Mouse (Mus musculus) CD4-positive helper T cell, adult 2 months (primary cell): ENCODE results near the gene B4gat1.
"Not testable (repeated sequence)": the region's sequence is repeated elsewhere in the genome, so short reads cannot be mapped to it uniquely, and the experiment has no call there.

Source experiments
- DNase-seq: peaks from one replicate; pipeline ENCODE4 v3.0.0-alpha.2; 2012; ENCODE audit warnings: low read depth, missing footprints, low spot score

Gene B4gat1

GRCm38 (mm10) chr19:5038709-5039156 lies at the start of gene B4gat1, which contains the start of gene AC124502.3:
Gene B4gat1, plus strand, starts transcription at chr19:5038826.
Gene AC124502.3, plus strand, starts transcription at chr19:5038891.
- peak; percentile 91 for DNase-seq

DNA sequence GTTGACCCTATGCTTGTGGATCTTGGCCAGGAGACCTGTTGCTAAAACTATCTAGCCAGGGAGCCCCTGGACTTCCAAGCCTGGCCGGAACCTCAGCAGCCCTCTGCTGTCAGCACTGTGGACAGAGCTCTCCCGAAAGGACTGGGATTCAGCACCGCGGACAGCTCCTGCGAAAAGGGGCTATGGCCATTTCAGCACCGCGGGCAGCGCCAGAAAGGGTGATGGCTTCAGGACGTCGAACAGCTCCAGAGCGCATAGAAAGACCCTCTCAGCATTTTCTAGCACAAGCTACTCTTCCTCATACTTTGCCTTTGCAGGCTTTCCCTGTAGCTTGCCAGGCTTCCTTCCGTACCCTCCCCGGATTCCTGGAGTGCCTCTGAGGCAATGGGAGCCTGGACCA lies 49.6 kb upstream of the B4gat1 start:
- peak; percentile 68 for DNase-seq

- DNase-seq = no peak
Measured at GRCm38 (mm10) chr19:4989434-4990255, 49.0 kb upstream of the B4gat1 start.

DNA sequence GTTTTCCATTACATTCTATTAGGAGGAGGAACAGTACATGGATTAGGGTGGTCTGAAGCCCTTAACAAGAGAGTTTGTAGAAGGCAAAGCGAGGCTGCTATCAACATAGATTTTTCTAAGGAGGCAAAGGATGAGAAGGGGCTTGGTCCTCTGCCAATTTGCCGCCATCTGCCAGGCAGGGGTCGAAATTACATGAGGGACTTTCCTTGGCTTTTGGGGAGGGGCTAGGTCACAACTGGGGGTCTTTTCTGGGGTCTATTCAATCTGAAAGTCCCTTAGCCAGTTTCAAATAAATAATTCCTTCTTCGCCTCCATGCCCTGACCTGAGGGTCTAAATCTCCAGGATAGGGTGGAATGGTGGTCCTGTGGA lies 48.4 kb upstream of the B4gat1 start, which contains the start of gene Npas4:
Gene Npas4, minus strand, starts transcription at position 61 of the 370 bp plus-strand sequence.
- no peak for DNase-seq

DNA sequence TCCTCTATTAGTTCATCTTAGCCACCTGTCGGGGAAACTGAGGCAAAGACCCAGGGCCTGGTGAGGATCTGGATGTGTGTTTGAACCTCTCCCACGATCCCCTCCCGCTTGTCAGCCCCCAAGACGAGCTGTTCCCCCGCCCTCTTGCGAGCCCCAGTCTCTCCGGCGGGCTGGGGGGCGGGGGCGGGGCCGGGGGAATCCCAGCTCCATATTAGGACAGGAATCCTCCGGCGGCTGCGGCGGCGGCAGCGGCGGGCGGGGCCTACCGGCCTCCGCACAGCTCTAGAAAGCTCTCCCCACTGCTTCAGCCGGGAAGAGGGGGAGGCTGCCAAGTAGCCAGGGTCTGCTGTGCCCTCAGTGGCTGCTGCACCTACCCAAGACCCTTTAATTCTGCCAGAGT lies 47.9 kb upstream of the B4gat1 start:
- DNase-seq = no peak

DNA sequence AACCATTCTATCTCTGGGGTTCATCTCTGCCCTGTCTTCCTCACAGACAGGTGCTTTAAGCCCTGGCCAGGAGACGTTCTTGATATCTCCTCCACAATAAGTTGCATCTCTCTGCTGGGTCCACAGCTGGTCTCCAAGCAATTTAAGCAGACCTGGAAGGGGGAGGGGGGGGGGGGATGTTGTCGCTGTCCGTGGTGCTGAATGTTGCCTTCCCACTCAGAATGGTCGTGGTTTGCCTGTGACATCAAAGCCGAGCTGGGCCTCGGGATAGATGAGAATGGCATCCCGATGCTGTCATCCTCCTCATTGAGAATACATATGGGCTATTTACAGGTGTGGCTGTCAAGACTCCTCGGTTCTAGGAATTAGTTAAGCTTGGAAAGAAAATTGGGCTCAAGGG lies 46.3 kb upstream of the B4gat1 start:
- no peak for DNase-seq

DNA sequence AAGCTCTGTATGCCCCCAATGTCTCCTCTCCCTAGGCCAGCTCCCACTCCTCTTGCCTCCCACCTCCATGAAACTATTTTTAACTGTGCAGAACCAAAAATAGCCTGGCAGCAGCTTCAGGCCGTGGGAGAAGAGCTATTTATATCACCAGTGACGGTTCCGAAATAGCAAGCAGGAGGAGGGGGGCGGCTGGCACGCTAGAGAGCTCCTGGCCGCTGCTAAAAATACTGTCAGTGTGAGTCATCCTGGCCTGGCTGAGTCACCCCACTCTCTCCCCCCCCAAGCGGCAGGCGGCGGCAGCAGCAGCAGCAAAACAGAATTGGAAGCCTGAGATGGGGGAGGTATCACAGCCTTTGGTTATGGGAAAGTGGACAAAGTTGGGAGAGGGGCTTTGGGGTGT lies 45.7 kb upstream of the B4gat1 start:
- peak; percentile 61 for DNase-seq

GRCm38 (mm10) chr19:4994043-4994442 lies 44.6 kb upstream of the B4gat1 start:
- DNase-seq = peak; percentile 49

DNA sequence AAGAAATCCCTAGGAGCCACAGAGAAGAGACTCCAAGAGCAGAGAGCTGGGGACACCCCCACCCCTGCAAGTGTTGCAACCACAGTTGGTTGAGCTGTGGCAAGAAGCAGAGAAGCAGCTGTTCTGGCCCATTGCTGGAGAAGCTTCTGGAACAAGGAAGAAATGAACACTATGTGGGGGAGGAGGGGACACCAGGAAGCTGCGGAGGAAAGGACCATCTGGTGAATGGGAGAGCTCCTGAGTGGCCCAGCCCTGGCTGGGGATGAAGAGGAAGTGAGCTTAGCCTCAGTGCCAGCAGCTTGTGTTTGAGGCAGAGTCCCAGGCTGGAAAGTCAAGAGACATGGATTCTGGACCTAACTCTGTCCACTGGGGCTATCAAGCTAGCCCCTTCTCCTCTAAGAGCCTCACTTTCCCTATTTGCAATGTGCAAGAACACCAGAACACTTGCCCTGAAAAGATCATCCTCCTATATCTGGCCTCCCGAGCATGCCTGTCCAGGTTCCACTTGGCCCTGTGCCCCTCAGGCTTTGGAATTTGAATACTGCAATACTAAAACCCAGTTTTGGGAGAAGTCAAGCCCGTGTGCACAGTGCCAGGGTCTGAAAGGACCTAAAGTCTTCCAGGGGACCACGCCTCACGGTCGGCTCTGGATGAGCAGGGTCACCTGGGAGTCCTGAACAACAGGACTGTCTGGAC lies 39.0 kb upstream of the B4gat1 start:
- DNase-seq = no peak

DNA sequence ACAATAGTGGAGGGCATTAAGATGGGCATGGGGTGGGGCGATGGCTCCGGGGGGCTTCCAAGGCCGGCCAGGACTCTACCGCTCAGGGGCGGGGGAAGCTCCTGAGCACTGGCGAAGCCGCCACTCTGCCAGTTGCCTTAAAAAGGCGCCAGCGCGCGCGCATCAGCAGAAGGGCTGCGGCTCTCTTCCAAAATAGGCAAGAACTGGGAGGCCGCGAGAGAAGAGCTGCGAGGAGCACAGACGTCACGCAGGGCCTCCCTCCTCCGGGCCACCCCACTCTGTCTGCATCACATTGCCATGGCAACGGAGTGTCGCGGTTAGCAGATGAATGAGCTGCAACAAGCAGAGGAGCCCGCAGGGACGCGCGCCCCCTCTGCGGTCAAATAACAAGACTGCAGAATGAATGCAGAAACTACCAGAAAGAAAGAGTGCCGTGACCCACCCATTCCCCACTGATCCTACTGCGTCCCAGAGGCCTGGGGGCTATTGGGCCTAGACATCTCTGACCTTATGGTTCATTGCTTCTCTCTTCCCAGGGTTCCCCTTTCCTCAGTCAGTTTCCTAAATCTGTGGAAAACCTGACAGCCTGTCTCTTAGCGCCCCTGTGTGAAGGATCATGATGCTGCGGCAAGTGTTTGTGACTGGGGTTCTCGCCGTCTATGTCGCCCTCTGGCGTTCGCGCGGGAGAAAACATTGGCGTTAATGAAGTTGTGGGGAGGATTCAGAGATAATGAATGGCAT lies 36.8 kb upstream of the B4gat1 start:
- DNase-seq = peak; percentile 91

- not testable (repeated sequence) for DNase-seq
Measured at GRCm38 (mm10) chr19:5003644-5004043, 35.0 kb upstream of the B4gat1 start.

GRCm38 (mm10) chr19:5004925-5005324 lies 33.7 kb upstream of the B4gat1 start:
- DNase-seq = no peak

GRCm38 (mm10) chr19:5013138-5013537 lies 25.5 kb upstream of the B4gat1 start:
- no peak for DNase-seq

DNA sequence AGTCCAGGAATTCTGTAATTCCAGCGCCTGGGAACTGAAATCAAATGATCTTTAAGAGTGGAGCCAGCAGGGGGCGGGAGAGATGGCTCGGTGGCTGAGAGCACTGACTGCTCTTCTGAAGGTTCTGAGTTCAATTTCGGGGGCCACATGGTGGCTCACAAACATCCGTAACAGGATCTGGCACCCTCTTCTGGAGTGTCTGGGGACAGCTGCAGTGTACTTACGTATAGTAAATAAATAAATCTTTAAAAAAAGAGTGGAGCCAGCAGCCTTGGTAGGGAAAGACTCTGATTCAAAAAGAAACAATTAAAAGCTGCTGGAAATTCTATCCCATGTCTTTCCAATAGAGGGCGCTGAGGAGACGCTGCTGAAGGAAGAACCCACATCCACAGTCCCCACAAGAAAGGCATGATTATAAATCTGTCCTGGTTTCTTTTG lies 23.6 kb upstream of the B4gat1 start:
- peak; percentile 68 for DNase-seq

- DNase-seq = no peak
Measured at GRCm38 (mm10) chr19:5016221-5016742, 22.3 kb upstream of the B4gat1 start.

DNA sequence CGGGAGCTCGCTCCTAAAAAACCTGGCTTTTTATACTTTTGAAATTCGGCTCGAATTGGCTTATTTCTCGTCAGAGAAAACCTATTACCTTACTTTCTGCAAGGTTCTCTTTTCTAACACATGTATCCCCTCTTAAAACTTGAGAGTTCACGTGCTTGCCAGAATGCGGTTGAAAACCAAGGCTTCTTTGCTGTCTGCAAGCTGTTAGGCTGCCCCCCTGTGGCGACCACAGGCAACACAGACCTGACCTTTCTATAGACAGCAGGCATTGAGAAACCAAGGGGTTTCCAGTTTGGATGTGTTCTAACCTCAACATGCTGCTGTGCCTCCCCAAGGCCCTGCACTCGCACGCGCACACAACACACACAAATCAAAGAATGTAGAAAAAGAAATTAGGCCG lies 21.8 kb upstream of the B4gat1 start:
- peak; percentile 77 for DNase-seq

DNA sequence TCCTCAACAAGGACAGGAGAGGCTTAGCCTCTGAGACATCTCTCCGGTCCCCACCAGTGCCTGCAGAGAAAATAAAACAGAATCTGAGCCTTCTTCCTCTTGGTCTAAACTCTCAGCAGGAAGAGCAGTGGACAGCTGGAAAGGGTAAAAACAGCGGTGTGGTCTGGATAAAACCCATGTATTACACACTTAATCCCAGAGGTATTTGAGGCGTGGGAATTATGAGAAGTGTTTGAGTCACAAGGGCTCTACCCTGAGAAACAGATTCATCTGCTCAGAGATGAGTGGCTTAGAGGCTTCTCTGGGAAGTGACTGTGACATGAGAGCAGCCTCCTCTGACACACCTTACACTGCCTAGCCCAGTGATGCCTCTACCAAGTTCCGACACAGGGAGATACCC lies 21.0 kb upstream of the B4gat1 start:
- DNase-seq = no peak

DNA sequence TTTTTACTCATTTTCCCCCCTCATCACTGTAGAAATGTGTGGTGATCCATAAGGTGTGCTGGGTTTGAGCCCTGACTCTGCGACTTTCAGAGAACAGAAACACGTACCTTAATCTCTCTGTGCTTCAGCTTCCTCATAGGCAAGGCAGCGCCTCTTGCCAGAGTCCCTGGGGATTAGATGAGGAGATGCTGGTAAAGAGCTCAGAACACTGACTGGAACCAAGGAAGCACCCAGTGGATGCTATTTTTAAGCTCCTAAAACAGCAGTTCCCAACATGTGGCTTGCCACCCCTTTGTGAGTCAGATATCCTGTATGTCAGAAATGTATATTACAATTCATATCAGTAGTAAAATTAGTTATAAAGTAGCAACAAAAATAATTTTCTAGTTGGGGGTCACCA lies 20.4 kb upstream of the B4gat1 start:
- no peak for DNase-seq

GRCm38 (mm10) chr19:5021416-5021815 lies 17.2 kb upstream of the B4gat1 start:
- no peak for DNase-seq

DNA sequence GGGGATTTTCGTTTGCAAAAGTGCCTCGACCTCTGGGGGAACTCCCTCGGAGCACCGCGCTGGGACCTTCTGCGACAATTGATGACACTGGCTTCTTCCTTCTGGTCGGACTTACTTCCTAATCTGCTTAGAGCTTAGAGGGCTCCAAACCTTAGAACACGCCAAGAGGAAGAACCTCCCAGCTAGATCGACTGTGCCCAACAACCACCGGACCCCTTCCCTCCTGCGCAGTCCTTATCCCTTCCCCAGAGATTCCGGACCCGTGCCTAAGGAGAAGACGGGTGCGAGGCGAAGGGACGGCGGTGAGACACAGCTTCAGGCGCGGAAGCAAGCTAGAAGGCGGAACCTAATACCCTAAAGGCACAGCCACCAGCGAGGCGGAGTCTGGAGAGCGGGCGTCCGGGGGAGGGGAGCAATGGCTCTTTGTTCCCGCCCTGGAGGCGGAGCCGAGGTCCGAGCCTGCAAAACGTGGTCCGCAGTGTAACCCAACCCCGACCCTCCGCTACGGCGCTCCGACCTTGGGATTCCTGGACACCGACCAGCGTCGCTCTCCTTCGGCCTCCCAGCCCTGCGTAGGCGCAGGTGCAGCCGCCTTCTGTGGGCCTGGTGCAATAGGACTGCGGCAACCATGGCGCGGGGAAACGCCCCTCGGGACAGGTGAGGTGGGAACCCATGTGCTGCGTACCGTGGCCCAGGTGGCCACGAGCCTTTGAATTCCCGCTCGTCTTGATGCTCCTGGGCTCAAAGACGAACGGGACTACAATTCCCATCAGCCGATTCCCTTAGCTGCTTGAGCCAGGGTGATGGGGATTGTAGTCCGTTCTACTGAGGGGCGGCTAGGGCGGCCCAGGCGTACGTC lies 14.8 kb upstream of the B4gat1 start, which contains the start of gene Slc29a2:
Gene Slc29a2, plus strand, starts transcription at position 240 of the 859 bp plus-strand sequence.
- DNase-seq = peak; percentile 88

DNA sequence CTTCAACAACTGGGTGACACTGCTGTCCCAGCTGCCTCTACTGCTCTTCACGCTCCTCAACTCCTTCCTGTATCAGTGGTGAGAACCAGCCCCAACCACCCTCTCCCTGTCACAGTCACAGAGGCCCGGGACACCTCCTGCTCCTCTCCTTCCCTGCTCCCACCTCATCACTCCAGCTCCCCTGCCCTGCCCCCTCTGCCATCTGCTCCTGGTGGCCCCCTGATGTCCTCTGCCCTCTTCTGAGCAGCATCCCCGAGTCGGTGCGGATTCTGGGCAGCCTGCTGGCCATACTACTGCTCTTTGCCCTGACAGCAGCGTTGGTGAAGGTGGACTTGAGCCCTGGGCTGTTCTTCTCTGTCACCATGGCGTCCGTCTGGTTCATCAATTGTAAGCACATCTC lies 12.5 kb upstream of the B4gat1 start:
- no peak for DNase-seq
